Comparison of ENCODE assay signal across 9 mouse cellular contexts in the genomic region with DNA sequence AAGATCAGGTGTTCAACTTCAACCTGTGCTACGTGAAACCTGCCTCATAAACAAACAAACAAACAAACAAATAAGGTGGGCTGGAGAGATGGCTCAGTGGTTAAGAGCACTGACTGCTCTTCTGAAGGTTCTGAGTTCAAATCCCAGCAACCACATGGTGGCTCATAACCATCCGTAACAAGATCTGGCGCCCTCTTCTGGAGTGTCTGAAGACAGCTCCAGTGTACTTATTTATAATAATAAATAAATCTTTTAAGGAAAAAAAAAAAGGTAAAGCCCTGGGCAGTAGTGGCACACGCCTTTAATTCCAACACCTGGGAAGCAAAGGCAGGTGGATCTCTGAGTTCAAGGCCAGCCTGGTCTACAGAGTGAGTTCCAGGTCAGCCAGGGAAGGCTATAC. TPM values are rescaled to one million over a fixed set of nuclear protein-coding genes. Genes with fewer than 3 reads are reported as not detected.
DNase-seq lines count a peak whose midpoint lies in the region; ATAC-seq and TF ChIP-seq lines count a peak whose summit lies in the region.
"Not testable (repeated sequence)": the region's sequence is repeated elsewhere in the genome, so short reads cannot be mapped to it uniquely, and the experiment has no call there.
"Had no signal": no experiment of that assay in that cellular context is flagged by ENCODE, and none has a peak within 500 bp of the region (broad histone marks: within the 10 kb centered on the region; RNA-seq: fewer than 3 reads in every experiment).

No protein-coding gene starts in this region.

- H3K4me1 ChIP-seq in bone marrow macrophage, adult 2 months (ENCODE audit: control insufficient read depth, insufficient read depth, low read length); heart, adult 2 months (ENCODE audit: control insufficient read depth, insufficient read depth, low read length); intestine, postnatal 0 days (replicated peaks; ENCODE audit: control insufficient read depth, insufficient read depth, low read length); lung, postnatal 0 days (ENCODE audit: insufficient read depth, low read depth, low read length): not testable (repeated sequence)

- H3K27ac ChIP-seq in bone marrow macrophage, adult 2 months (ENCODE audit: insufficient read depth, low read depth, low read length); heart, adult 2 months; intestine, postnatal 0 days (ENCODE audit: low read depth, low read length); left cerebral cortex, adult 2 months; lung, postnatal 0 days (ENCODE audit: low read length): not testable (repeated sequence)

- intact Hi-C loops in heart, adult 2 months (cut with DNase I); left cerebral cortex, adult 2 months (cut with DNase I): not testable (repeated sequence)

- not testable (repeated sequence) for H3K4me2 ChIP-seq in intestine, postnatal 0 days (replicated peaks; ENCODE audit: low read depth); lung, postnatal 0 days (replicated peaks; ENCODE audit: low read depth, low read length)

- H3K27me3 ChIP-seq in heart, adult 2 months (ENCODE audit: control insufficient read depth, insufficient read depth, low read length); intestine, postnatal 0 days (replicated peaks; ENCODE audit: control insufficient read depth, insufficient read depth, low read length); lung, postnatal 0 days (replicated peaks; ENCODE audit: insufficient read depth, low read length): not testable (repeated sequence)

- not testable (repeated sequence) for H3K9ac ChIP-seq in heart, adult 2 months (ENCODE audit: low read depth, low read length); intestine, postnatal 0 days (ENCODE audit: low read depth, low read length); lung, postnatal 0 days (replicated peaks; ENCODE audit: low read depth)

- not testable (repeated sequence) for TF ChIP-seq POLR2A in bone marrow macrophage, adult 2 months (IDR thresholded peaks at IDR 0.05; ENCODE audit: borderline replicate concordance, low read depth, low read length); heart, adult 2 months (IDR thresholded peaks at IDR 0.05; ENCODE audit: insufficient read depth, low read depth, low read length)

- not testable (repeated sequence) for H3K36me3 ChIP-seq in heart, adult 2 months (ENCODE audit: control insufficient read depth, insufficient read depth, low read length)
- peaks cover 90% of the 10 kb centered on the region for H3K36me3 ChIP-seq in intestine, postnatal 0 days (ENCODE audit: control insufficient read depth, insufficient read depth)
- H3K36me3 ChIP-seq in lung, postnatal 0 days (ENCODE audit: insufficient read depth, low read length) = peaks cover 33% of the 10 kb centered on the region; the same call in 1 of the 2 replicates

- peak; percentile 12; the same call in 1 of the 2 replicates for TF ChIP-seq CTCF in bone marrow macrophage, adult 2 months (IDR thresholded peaks at IDR 0.05; ENCODE audit: low read depth, low read length)
- peak; percentile 59 for TF ChIP-seq CTCF in heart, adult 2 months (IDR thresholded peaks at IDR 0.05)
- TF ChIP-seq CTCF in intestine, postnatal 0 days (IDR thresholded peaks at IDR 0.05; ENCODE audit: low read depth) = peak; percentile 49
- TF ChIP-seq CTCF in left cerebral cortex, adult 2 months (IDR thresholded peaks at IDR 0.05) = peak; percentile 47
- peak; percentile 28 for TF ChIP-seq CTCF in lung, postnatal 0 days (IDR thresholded peaks at IDR 0.05)

- H3K9me3 ChIP-seq in intestine, postnatal 0 days (ENCODE audit: control insufficient read depth); lung, postnatal 0 days (ENCODE audit: low read length): not testable (repeated sequence)

- 88% methylated on average over 4 of the region's 4 CpGs for WGBS in heart, adult 2 months
- 82% methylated on average over 4 of the region's 4 CpGs for WGBS in intestine, postnatal 0 days
- WGBS in lung, postnatal 0 days = 86% methylated on average over 4 of the region's 4 CpGs

- not testable (repeated sequence) for H3K4me3 ChIP-seq in bone marrow macrophage, adult 2 months (ENCODE audit: insufficient read depth, low read length); heart, adult 2 months; intestine, postnatal 0 days (ENCODE audit: low read depth, low read length); left cerebral cortex, adult 2 months; lung, postnatal 0 days (ENCODE audit: low read depth, low read length)

- not testable (repeated sequence) for H3K79me2 ChIP-seq in heart, adult 2 months (replicated peaks; ENCODE audit: control insufficient read depth, insufficient read depth, low read length)

- not testable (repeated sequence) for TF ChIP-seq EP300 in heart, adult 2 months (IDR thresholded peaks at IDR 0.05; ENCODE audit: insufficient read depth, low read depth, low read length); lung, postnatal 0 days (IDR thresholded peaks at IDR 0.05)

- ATAC-seq in intestine, postnatal 0 days; lung, postnatal 0 days: not testable (repeated sequence)

- DNase-seq in heart, adult 2 months; left cerebral cortex, adult 2 months (ENCODE audit: extremely low spot score in 1 of 2, low spot score in 2 of 2); lung, postnatal 0 days (ENCODE audit: low spot score): not testable (repeated sequence)

RNA-seq across cellular contexts. Expression of a gene that starts 17.3 kb away (rescaled TPM):
- 6.0 and 6.8 TPM in 2 replicates for polyA plus RNA-seq in bone marrow macrophage, adult 2 months (2012; ENCODE audit: insufficient read depth, insufficient read length, missing spikeins)
- 1 to 10 TPM; 5.9 to 8.1 TPM for total RNA-seq in heart, adult 2 months (2021)
- polyA plus RNA-seq in heart, adult 2 months (2012; rRNA removed) = 7.2 and 10.2 TPM in 2 replicates
- polyA plus RNA-seq in intestine, postnatal 0 days (2015; fragmentation: Nextera tagmentation; extraction: Ambion mirVana) = 114 and 123 TPM in 2 replicates
- total RNA-seq in left cerebral cortex, adult 2 months (2021) = 10 to 100 TPM; 50.1 to 56.8 TPM
- 41.8 and 43.1 TPM in 2 replicates for polyA plus RNA-seq in lung, postnatal 0 days (2015; fragmentation: Nextera tagmentation; extraction: Ambion mirVana)

RNA-seq across cellular contexts. Expression of a gene that starts 27.8 kb away (rescaled TPM):
- polyA plus RNA-seq in bone marrow macrophage, adult 2 months (2012; ENCODE audit: insufficient read depth, insufficient read length, missing spikeins) = 0.29 TPM in 1 of 2 replicates, not detected in the other
- total RNA-seq in heart, adult 2 months (2021) = 10 to 100 TPM; 66.1 to 92.7 TPM
- polyA plus RNA-seq in heart, adult 2 months (2012; rRNA removed) = 85.7 and 111 TPM in 2 replicates
- 4.4 and 4.9 TPM in 2 replicates for polyA plus RNA-seq in intestine, postnatal 0 days (2015; fragmentation: Nextera tagmentation; extraction: Ambion mirVana)
- 10 to 100 TPM; 91.2 to 97.6 TPM for total RNA-seq in left cerebral cortex, adult 2 months (2021)
- polyA plus RNA-seq in lung, postnatal 0 days (2015; fragmentation: Nextera tagmentation; extraction: Ambion mirVana) = 3.8 TPM in 2 replicates
- total RNA-seq: common myeloid progenitor, adult 5-6 weeks; granulocyte monocyte progenitor cell, adult 5-6 weeks had no signal
- polyA plus RNA-seq: CD4-positive, CD25-positive, alpha-beta regulatory T cell, adult 4 months; inflammation-experienced regulatory T-cells, adult 6 months had no signal

RNA-seq across cellular contexts. Expression of a gene that starts 36.7 kb away (rescaled TPM):
- polyA plus RNA-seq in bone marrow macrophage, adult 2 months (2012; ENCODE audit: insufficient read depth, insufficient read length, missing spikeins) = 79.8 and 97.0 TPM in 2 replicates
- total RNA-seq in heart, adult 2 months (2021) = 1,000 to 10,000 TPM; 1,810 to 2,215 TPM
- polyA plus RNA-seq in heart, adult 2 months (2012; rRNA removed) = 2,076 and 2,628 TPM in 2 replicates
- 192 and 209 TPM in 2 replicates for polyA plus RNA-seq in intestine, postnatal 0 days (2015; fragmentation: Nextera tagmentation; extraction: Ambion mirVana)
- 100 to 1,000 TPM; 420 to 427 TPM for total RNA-seq in left cerebral cortex, adult 2 months (2021)
- polyA plus RNA-seq in lung, postnatal 0 days (2015; fragmentation: Nextera tagmentation; extraction: Ambion mirVana) = 89.2 and 90.8 TPM in 2 replicates

RNA-seq across cellular contexts. Expression of a gene that starts 37.1 kb away (rescaled TPM):
- 45.5 and 51.6 TPM in 2 replicates for polyA plus RNA-seq in bone marrow macrophage, adult 2 months (2012; ENCODE audit: insufficient read depth, insufficient read length, missing spikeins)
- 10 to 100 TPM; 30.2 to 36.5 TPM for total RNA-seq in heart, adult 2 months (2021)
- polyA plus RNA-seq in heart, adult 2 months (2012; rRNA removed) = 30.2 and 39.1 TPM in 2 replicates
- 75.9 and 79.2 TPM in 2 replicates for polyA plus RNA-seq in intestine, postnatal 0 days (2015; fragmentation: Nextera tagmentation; extraction: Ambion mirVana)
- 10 to 100 TPM; 31.1 to 32.8 TPM for total RNA-seq in left cerebral cortex, adult 2 months (2021)
- 80.3 and 88.8 TPM in 2 replicates for polyA plus RNA-seq in lung, postnatal 0 days (2015; fragmentation: Nextera tagmentation; extraction: Ambion mirVana)

RNA-seq across cellular contexts. Expression of a gene that starts 50.2 kb away (rescaled TPM):
- polyA plus RNA-seq in bone marrow macrophage, adult 2 months (2012; ENCODE audit: insufficient read depth, insufficient read length, missing spikeins) = 35.4 and 35.8 TPM in 2 replicates
- total RNA-seq in heart, adult 2 months (2021) = 100 to 1,000 TPM; 101 to 114 TPM
- polyA plus RNA-seq in heart, adult 2 months (2012; rRNA removed) = 39.4 and 49.7 TPM in 2 replicates
- 19.8 and 22.1 TPM in 2 replicates for polyA plus RNA-seq in intestine, postnatal 0 days (2015; fragmentation: Nextera tagmentation; extraction: Ambion mirVana)
- 10 to 100 TPM; 34.8 to 41.4 TPM for total RNA-seq in left cerebral cortex, adult 2 months (2021)
- polyA plus RNA-seq in lung, postnatal 0 days (2015; fragmentation: Nextera tagmentation; extraction: Ambion mirVana) = 24.8 and 30.0 TPM in 2 replicates

Comparison
In these comparisons a context has a peak if more than half of its experiments do, and no peak if none do; other contexts are left out.
1. RNA of a gene that starts 27.8 kb away (polyA plus RNA-seq): 85.7 to 111 TPM in heart, adult 2 months; 4.4 to 4.9 TPM in intestine, postnatal 0 days, 3.8 TPM in lung, postnatal 0 days and 0.29 TPM in bone marrow macrophage, adult 2 months; every median in the first group is over 10 times any median in the second.
2. Peak in every context shown above with its lines, with median percentiles within 50 percentile points of each other: CTCF ChIP-seq.